Mouse (Mus musculus) v-Abl transformed pro-B cells (cell line): ENCODE data around the gene Aoc3.

Source experiments
- in situ Hi-C, 2 experiments: fragments of 400-800 bp; cut with MboI; formaldehyde crosslinking; loops; one replicate each; pipeline ENCODE4 v1.15.1; 2025; ENCODE audit not compliant: unreplicated experiment in 2 of 2

Aoc3 gene

DNA sequence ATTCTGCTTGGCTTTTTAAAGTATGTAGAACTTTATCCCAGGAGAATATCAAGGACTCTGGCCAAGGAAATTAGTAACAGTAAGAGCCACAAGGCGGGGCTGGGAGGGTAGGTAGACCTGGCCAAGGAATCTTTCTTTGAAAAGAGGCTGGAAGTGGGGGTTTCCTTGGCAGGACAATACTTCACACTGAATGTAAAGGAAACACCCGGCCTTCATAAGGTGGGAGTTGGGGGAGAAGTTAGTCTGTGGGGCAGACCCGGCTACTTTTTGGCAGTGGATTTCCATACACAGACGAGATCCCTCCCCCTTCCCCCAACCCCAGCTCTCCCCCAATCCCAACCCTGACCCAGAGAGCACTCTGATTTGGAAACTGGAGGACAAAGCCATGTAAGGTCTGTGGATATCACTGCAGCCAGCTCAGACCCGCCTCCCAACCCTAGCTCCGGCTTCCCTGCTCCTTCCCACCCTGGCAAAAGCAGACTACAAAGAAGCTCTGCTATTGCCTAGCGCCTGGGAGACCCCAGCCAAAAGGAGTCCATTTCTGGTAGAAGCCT lies at the start of gene Aoc3:
Gene Aoc3 (plus strand): TSS at position 235 of the 554 bp plus-strand sequence.
- in situ Hi-C loops, result no loop called here

DNA sequence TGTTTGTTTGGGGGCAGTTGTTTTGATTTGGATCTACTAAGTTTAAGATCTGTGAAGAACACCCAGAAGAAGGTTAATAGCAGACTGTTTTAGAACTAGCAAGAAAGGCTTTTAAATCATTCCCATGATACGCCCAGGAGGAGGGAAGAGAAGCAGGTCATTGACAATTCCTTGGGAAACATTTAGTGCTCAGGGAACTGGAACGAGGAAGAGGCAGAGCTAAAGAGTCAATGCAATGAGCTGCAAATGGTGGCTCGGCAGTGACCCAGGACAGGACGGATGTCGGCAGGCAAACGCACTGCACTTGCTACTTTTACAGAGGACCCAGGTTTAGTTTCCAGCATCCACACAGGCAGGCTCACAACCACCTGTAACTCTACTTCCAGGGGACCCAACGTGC lies 49.6 kb upstream of the Aoc3 start:
- in situ Hi-C loops, result no loop called here

DNA sequence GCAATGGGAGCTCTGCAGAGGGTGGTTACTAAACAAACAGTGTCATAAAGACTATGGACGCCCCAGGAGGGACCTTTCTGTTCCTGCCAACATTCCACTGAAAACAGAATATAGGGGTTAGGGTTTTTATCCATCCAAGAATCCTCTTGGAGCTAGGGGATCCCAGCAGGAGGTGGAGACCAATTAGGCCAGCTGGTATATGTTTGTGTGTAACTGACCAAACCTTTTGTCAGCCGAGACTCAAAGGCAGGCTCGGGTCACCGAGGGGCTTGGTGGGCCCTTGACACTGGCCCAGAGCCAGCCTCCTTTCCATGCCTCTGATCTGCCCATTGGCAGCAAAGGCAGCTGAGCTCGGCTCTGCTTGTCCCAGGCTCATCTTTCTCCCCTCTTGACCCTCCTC lies 47.5 kb upstream of the Aoc3 start:
- in situ Hi-C loops, result no loop called here

DNA sequence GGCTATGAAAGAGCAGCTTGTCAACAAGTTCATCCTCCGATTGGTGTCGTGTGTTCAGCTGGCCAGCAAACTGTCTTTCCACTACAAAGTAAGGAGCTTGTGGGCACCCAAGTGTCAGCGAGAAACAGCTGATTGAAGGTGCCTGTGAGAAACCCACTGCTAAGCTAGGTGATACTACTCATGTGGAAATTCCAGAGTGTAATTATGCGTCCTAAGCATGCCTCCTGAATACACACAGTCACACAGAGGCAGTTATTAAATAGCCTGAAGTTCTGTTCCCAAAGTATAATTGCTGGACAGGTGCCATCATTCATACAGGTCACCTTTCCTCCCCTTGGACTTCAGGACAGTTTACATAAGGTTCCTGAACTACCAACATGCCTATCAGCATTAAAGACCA lies 46.6 kb upstream of the Aoc3 start:
- in situ Hi-C loops, result no loop called here

DNA sequence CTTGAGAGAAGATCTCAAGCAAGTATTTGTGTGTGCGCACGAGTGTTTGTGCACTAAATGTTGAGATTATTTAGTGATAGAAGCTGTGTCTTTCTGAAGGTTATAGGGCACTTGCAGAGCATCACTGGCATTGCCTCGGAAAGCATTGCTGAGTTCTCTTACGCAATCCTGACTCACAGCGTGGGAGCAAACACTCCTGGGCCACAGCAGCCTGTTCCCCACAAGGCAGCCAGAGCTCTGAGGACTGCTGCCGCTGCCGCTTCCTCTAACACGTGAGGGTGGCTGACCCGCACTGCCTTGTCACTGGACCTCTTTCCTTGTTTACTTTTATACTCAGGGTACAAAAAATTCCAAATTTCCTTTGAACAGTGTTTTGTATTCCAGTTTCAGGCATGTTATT lies 43.1 kb upstream of the Aoc3 start:
- in situ Hi-C loops, result no loop called here

DNA sequence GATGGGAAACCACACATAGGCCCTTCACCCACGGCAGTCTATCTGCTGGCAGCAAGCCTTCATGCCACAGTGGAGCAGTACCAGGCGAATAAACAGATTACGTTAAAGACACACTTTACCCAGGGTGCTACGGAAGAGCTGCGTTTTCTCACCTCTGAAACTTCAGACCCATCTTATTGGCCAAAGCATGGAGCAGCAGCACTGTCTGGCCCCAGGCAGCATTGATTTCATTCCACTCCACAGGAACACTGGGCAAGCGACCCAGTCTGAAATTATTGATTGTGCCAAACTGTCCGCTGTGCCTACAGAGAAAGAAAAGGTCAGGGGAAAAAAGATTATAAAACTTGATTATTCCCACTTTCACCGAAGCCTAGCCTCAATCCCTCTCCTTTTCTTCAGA lies 39.2 kb upstream of the Aoc3 start:
- in situ Hi-C loops, result no loop called here

DNA sequence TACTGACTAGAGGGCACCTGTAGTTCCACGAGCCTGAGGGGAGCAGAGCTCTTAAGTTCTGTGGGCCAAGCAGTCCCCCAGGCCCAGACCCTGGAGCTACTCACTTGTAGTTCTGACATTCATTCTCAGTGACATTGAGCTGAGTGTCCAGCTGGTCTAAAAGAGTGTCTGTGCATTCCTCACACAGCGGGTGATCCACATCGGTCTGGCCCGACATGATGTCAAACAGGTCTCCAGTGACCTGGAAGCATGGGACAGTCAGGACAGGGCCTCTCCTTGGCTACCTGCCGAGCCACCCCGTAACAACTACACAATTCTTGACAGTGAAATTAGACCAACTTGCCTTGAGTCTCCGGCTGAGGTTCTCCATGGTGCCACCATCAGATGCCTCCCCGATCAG lies 35.2 kb upstream of the Aoc3 start:
- in situ Hi-C loops, result no loop called here

DNA sequence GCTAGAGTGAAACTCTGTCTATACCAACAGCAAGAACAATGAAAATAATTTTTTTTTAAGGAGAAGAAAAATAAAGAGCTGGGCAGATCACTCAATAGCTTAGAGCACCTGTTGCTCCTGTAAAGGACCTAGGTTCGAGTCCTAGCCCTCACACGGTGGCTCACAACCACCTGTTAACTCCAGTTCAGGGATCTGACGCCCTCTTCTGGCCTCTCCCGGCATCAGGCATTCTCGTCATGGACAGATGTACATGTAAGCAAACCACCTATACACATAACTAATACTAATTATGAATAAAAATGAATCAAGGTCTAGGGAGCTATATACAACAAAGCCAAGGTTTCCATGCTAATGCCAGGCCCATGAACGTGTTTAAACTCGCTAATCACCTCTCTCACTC lies 29.5 kb upstream of the Aoc3 start:
- in situ Hi-C loops, result loop anchor here (5.0 to 10.0 kb wide), 2 partner anchors 86 to 89 kb away; no protein-coding TSS in a partner anchor

DNA sequence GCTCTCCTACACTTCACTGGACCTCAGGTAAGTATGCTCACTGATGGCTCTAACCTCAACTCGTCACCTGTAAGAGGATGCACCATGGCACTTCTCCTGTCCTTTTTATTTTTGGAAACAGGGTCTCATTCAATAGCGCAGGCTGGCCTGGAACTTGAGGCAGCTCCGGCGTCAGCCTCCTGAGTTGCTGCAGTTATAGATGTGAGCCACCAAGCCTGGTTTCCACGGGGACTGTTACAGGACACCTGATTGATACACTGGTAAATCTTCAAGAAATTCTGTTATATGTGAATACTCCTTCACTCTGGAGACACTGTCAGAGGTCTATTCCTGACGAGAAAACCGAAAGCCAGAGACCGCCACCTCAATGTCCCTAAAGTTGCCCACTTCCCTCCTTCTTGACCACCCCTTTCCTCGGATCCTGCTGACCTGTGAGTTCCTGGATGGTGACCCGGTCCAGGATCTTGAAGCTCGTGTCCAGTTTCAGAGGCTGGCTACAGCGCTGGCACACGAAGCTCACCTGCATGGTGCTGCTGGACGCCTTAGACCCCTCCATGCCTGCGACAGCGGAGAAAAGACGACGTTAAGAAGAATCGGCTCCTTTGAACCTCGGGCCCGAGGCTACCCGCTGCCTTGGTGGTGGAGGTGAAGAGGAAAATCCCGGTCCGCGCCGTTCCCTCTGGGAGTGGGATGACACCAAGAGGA lies 29.0 kb upstream of the Aoc3 start:
- in situ Hi-C loops, result loop anchor here (5.0 to 10.0 kb wide), 2 partner anchors 87 to 89 kb away; no protein-coding TSS in a partner anchor

DNA sequence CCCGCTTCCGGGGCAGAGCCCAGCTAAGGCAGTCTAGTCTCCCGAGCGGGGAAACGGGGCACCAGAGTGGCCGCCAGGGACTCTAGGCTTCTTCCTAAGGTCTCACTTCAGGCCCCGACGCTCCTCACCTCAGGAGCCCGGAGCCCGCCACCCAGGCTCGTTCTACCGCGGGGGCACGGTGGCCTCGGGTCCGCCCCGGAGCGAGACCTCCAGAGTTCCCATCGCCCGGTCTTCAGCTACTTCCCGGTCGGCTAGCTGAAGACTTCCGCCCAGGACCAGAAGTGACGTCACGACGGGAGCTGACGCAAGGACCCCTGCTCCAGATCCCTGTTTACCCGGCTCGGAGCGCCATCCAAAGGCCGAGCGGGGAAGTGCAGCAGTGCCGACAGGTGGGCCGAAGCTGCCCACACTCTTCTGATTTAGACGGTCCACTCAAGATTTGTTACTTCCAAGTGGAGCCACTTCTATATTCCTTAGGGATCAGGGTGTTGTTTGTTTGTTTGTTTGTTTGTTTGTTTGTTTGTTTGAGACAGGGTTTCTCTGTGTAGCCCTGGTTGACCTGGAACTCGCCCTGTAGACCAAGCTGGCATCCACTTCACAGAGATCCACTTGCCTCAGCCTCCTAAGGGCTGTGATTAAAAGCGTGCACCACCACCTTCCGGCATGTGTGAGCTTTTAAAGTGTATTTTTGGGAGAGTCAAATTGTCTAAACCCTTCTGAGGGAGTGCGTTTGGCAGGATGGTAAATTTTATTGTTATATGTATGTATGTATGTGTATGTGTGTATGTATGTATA lies 28.2 kb upstream of the Aoc3 start, which contains the start of gene Becn1:
Gene Becn1 (minus strand): TSS at position 283 of the 795 bp plus-strand sequence.
- in situ Hi-C loops, result loop anchor here (5.0 to 10.0 kb wide), 2 partner anchors 87 to 90 kb away; no protein-coding TSS in a partner anchor

DNA sequence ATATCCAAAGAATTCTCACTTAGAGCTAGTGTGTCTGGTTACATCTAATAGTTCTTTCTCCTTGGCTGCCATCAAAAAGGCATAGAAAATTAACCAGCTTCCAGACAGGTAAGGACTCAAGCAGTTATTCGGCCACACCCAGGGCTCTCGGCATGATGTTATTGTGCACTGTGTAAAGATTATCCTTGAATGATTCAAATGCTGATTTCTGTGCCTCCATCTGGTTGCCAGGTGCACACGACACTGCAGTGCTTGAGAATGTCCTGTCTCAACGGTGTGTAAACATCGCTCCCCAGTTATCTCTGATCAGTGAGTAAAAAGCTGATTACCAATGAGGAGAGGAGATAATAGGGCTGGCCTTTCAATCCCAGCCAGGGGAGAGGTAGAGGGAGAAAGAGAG lies 22.7 kb upstream of the Aoc3 start:
- in situ Hi-C loops, result loop anchor here in 1 of 2 experiments (10.0 kb wide), 1 partner anchor 93 kb away; no protein-coding TSS in a partner anchor

DNA sequence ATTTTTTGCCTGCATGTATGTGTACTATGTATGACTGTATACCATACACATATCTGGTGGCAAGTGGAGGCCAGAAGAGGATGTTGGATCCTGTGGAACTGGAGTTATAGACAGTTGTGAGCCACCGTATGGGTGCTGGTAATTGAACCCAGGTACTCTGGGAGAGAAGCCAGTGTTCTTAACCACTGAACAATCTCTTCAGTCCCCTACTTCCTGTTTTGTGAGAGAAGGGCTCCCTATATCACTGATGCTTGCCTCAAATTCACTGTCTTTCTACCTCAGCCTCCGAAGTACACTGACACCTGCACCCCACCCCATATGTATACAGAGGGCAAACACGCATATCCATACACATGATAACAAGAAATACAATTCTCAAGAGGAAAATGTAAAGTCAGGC lies 19.3 kb upstream of the Aoc3 start:
- in situ Hi-C loops, result no loop called here

DNA sequence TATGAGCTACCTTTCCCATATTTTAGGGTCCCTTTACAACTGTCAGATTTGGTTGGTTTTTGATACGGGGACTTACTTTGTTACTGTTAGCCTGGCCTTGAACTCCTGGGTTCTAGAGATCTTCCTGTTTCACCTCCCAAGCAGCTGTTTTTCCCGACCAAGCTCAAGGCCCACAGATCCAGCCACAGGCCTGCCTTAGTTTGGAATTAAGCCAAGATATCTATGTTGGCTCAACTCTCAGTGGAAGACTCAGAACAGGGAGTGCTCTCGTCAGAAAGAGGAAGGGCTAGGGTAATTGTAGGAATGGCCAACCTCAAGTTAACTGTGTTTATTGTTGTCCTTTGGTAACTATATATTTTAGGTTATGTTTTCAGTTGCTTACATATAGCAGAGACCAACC lies 18.3 kb upstream of the Aoc3 start:
- in situ Hi-C loops, result no loop called here

DNA sequence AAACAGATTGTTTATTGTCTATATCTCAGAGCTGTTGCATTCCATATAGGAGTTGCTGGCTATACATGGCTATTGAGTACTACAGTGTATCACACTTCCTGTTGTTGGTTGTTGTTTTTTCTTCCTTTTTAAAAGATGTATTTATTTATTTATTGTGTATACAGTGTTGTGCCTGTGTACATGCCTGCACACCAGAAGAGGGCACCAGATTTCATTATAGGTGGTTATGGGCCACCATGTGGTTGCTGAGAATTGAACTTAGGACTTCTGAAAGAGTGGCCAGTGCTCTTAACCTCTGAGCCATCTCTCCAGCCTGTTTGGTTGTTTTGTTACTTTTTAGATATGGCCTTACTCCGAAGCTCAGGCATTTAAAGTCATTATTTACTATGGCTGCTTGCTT lies 15.8 kb upstream of the Aoc3 start:
- in situ Hi-C loops, result no loop called here

DNA sequence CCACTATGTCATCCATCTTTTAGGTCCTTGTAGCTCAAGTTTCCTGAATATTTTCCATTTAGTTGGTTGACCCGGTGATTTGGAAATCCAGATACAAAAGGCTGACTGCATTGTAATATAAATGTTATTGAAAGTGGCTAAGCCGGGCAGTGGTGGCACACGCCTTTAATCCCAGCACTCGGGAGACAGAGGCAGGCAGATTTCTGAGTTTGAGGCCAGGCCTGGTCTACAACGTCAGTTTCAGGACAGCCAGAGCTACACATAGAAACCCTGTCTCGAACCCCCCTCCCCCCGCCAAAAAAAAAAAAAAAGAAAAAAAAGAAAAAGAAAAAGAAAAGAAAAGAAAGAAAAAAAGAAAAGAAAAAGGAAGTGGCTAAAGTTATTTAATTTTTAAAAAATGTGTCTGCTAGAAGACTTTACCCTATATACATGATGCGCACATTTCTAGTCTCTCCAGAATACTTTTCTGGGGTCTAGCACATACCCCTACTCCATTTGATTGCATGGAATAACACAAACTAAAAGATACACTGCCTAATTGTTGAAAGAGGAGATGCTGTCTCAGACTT lies 15.2 kb upstream of the Aoc3 start:
- in situ Hi-C loops, result no loop called here

DNA sequence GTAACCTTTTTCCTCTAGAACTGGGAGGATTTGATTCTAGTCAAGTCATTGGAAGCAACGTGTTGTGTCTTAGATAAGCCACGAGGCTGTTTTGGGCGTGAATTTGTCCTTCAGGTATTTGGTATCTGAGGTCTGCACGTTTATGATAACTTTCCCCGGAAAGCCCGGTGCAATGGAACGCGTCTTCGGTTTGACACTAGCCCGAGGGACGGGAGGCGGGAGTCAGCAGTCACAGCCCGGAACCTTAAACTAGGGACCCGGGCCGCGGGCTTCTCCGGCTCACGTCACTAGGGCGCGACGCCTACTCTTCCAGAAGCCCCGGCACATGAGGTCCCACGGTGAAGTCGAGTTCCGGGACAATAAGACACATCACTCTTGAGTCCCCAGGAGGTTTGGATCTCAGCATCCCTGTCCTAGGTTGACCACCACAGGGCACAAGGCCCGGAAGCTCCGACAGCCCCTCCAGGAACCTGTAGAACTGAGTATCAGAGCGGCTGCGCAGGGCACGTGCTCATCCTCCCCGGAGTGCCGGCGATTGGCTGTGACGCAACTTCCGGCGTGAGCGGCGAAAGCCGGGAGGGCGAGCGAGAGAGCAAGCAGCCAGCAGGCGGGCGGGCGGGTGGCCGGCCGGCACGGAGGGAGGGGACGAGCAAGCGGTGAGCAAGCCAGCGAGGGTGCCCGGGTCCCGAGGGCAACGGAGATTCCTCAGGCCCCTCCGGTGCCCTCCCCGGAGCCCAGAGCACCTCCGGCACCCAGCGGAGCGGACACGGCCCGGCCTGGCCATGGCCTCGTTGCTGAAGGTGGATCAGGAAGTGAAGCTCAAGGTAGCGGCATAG lies 14.5 kb upstream of the Aoc3 start, which contains the start of gene Psme3:
Gene Psme3 (plus strand): TSS at position 549 of the 836 bp plus-strand sequence.
- in situ Hi-C loops, result no loop called here

DNA sequence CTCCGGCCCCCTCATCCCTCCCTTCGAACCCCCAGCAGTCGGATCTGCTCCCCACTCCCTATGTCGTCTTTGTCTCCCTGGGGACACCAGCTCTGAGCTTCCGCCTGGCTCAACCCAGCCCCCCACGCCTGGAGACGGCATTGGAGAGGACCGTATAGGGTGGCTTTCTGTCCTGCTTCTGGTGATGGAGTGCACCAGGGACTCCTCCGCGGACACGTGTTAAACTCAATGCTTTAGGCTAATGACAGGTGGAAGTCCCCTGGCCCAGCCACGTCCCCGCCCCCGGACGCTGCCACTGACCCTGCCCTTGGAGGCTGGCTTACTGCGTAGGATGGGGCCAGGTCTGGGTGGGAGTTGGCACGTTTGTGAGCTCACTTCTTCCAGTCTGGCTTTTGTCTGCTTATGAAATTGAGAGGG lies 13.9 kb upstream of the Aoc3 start:
- in situ Hi-C loops, result no loop called here

DNA sequence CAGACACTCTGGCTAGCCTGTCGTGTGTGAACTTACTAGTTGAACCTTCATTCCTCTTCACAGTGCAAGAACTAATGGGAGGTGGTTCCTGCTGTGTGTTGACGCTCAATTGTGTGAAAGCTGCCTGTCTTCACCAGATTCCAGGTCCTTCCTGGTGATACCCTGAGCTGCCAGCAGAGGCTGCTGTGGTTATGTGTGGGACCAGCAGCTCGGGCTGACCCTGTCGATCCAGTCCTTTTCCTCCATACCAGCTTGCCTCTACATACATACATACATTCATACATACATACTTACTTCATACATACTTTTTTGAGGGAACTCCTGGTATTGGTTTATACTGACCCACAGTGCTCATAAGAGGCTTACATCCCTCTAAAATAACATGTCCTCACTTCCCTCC lies 6.8 kb upstream of the Aoc3 start:
- in situ Hi-C loops, result loop anchor here (5.0 to 10.0 kb wide), 2 partner anchors 74 to 111 kb away; no protein-coding TSS in a partner anchor

DNA sequence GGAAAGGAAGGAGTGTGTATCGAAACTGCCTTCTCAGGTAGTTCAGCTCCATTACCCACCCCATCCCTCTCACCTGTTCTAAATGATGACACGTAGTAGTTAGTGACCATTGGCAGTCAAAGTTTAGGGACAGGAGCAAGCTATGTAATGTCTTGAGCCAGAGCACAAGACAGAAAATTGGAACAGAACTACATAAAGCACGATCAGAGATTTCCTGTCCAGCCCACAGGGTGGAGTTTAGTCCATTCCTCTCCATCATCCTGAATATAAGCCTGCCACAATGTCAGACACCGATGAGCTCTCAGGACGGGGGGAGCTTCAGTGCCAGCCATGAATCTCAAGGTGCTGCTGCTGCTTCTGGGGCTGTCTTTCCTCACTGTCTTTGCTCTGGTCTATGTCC lies 5.6 kb upstream of the Aoc3 start, which contains the start of gene Aoc2:
Gene Aoc2 (plus strand): TSS at position 301 of the 400 bp plus-strand sequence.
- in situ Hi-C loops, result loop anchor here (5.0 to 10.0 kb wide), 2 partner anchors 73 to 110 kb away; no protein-coding TSS in a partner anchor

DNA sequence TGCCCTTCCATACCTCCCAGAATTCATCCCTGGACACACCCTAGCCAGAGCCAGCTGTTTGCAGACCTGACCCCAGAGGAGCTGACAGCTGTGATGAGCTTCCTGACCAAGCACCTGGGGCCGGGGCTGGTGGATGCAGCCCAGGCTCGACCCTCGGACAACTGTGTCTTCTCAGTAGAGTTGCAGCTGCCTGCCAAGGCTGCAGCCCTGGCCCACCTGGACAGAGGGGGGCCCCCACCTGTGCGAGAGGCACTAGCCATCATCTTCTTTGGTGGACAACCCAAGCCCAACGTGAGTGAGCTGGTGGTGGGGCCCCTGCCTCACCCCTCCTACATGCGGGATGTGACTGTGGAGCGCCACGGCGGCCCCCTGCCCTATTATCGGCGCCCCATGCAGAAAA lies 5.2 kb upstream of the Aoc3 start:
- in situ Hi-C loops, result loop anchor here in 1 of 2 experiments (10.0 kb wide), 1 partner anchor 110 kb away; no protein-coding TSS in a partner anchor
